Mouse (Mus musculus) myocyte (in vitro differentiated cells): ENCODE measurements around the gene Gm9913.

Experiments used
- CEBPB ChIP-seq: IDR thresholded peaks from 2 replicates; pipeline ENCODE4 v1.6.1; 2011; ENCODE audit warnings: mild to moderate bottlenecking, moderate library complexity; ENCODE audit not compliant: poor library complexity, insufficient read depth, severe bottlenecking
- E2F4 ChIP-seq: IDR thresholded peaks from one replicate; pipeline ENCODE4 v1.6.1; 2011; ENCODE audit warnings: mild to moderate bottlenecking, control low read depth, moderate library complexity; ENCODE audit not compliant: insufficient read depth
- MAX ChIP-seq: IDR thresholded peaks from one replicate; pipeline ENCODE4 v1.6.1; 2011; ENCODE audit warnings: low read depth, mild to moderate bottlenecking, control low read depth
- MYOD1 ChIP-seq, 3 experiments: IDR thresholded peaks; one replicate each; pipeline ENCODE4 v1.6.1; 2011; ENCODE audit warnings: control low read depth in 2 of 3, low read depth in 2 of 3, mild to moderate bottlenecking in 2 of 3, moderate library complexity in 1 of 3; ENCODE audit not compliant: insufficient read length in 2 of 3, control insufficient read depth in 1 of 3
- MYOG ChIP-seq, 3 experiments: IDR thresholded peaks; one replicate each; pipeline ENCODE4 v1.6.1; 2011; ENCODE audit warnings: control low read depth in 2 of 3, low read depth in 2 of 3, mild to moderate bottlenecking in 2 of 3; ENCODE audit not compliant: insufficient read length in 2 of 3, control insufficient read depth in 1 of 3, insufficient read depth in 1 of 3
- POLR2A ChIP-seq: IDR thresholded peaks from one replicate; pipeline ENCODE4 v1.6.1; 2011; ENCODE audit warnings: low read depth, mild to moderate bottlenecking, control low read depth, moderate library complexity; ENCODE audit not compliant: insufficient read length
- POLR2AphosphoS2 ChIP-seq: IDR thresholded peaks from one replicate; pipeline ENCODE4 v1.6.1; 2011; ENCODE audit warnings: low read depth, control low read depth; ENCODE audit not compliant: insufficient read length
- REST ChIP-seq: IDR thresholded peaks from one replicate; pipeline ENCODE4 v1.6.1; 2011; ENCODE audit warnings: mild to moderate bottlenecking, control low read depth, moderate library complexity; ENCODE audit not compliant: insufficient read depth, insufficient read length
- SRF ChIP-seq: IDR thresholded peaks from one replicate; pipeline ENCODE4 v1.6.1; 2011; ENCODE audit warnings: low read depth; ENCODE audit not compliant: control insufficient read depth, insufficient read length
- TCF12 ChIP-seq: IDR thresholded peaks from one replicate; pipeline ENCODE4 v1.6.1; 2011; ENCODE audit warnings: mild to moderate bottlenecking, control low read depth; ENCODE audit not compliant: poor library complexity, insufficient read depth, severe bottlenecking
- USF1 ChIP-seq: IDR thresholded peaks from one replicate; pipeline ENCODE4 v1.6.1; 2011; ENCODE audit warnings: low read depth, mild to moderate bottlenecking, control low read depth, moderate library complexity

DNA sequence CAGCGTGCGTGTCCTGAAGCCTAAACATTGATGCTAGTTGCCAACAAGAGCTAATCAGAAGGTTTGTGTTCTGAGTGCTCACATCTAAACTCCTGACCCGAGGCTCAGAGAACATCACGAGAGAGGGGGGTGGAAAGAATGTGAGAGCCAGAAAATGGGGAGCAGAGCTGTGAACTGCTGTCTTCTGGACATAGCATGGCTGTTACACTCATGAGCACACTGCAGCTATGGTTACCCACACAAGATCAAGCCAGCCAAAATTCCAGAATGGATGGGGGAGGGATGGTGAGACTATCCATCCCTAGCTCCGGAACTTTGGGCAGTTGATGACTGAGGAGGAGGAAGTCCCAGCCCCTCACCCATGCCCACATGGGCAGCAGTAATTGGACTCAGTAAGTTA, 24.8 kb upstream of the Gm9913 start:
- TF ChIP-seq POLR2A, result no peak
- TF ChIP-seq E2F4, result no peak
- no peak for TF ChIP-seq CEBPB
- TF ChIP-seq MAX, result no peak
- TF ChIP-seq MYOD1 (IDR thresholded peaks at IDR 0.05; ENCODE audit: control insufficient read depth in 1 of 3, insufficient read length in 2 of 3, low read depth in 2 of 3), result no peak
- TF ChIP-seq SRF, result no peak
- no peak for TF ChIP-seq TCF12
- TF ChIP-seq USF1, result no peak
- no peak for TF ChIP-seq POLR2AphosphoS2
- no peak for TF ChIP-seq MYOG (IDR thresholded peaks at IDR 0.05; ENCODE audit: control insufficient read depth in 1 of 3, insufficient read depth in 1 of 3, insufficient read length in 2 of 3, low read depth in 2 of 3)
- TF ChIP-seq REST, result no peak
